Mouse (Mus musculus): Measurements from ENCODE around the gene Prkag1. TPM values are rescaled to one million over a fixed set of nuclear protein-coding genes. Genes with fewer than 3 reads are reported as not detected.

Gene Prkag1
- polyA plus RNA-seq, 1 experiment from 2014 or later: 47.4 TPM

DNA sequence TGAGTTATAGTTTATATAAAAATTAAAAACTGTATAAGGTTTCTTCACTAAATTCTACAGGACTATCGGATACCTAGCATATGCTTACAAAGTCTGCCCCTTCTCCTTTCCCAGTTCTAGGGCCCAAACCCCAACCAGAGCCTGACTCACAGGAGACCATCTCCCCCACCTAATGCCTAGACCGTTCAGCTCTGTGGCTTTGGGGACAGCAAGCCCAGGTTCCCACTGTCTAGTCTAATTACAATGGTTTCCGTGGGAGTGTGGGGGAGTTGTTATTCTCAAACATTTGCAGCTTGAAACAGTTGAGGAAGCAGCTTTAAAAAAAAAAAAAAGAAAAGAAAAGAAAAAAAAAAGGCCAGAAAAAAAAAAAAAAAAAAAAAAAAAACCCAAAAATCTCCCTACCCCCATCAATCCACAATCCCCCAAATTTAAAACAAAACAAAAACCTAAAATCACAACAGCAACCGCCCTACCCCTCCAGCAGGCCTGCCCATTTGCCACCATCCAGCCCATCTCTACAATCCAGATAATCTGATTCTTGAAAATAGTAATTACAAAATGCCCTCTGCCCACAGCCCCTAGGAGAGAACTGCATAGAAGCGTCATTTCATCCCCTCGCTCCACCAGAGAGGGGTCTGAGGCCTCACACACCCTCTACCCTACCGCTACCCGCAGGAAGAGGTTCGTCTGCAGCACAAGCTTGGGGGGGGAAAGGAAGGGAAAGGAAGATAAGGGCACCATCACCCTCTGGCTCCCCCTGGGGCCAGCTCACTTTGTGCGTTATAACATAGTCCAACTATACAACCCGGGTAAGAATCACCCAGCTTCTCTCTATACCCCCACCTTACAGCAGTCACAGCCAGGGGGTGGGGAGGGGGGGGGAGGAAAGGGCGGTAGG is 1.1 kb upstream of the Prkag1 start:
- H3K4me2 ChIP-seq (ENCODE audit: low read depth, low read length): peak overlapping the region; percentile 82
- WGBS (ENCODE audit: insufficient replicate concordance): 31% methylated on average over 12 of the region's 12 CpGs
- peaks cover 41% of the 10 kb centered on the region for H3K4me1 ChIP-seq (ENCODE audit: insufficient read depth)
- TF ChIP-seq CTCF (IDR thresholded peaks at IDR 0.05; ENCODE audit: low read depth) (peak; percentile 62), EP300 (IDR thresholded peaks at IDR 0.05; ENCODE audit: low read depth) (no peak)
- peak overlapping the region; percentile 99 for H3K27ac ChIP-seq (ENCODE audit: low read depth)
- no peaks in the 10 kb centered on the region for H3K27me3 ChIP-seq (ENCODE audit: insufficient read depth, low read length)
- peak overlapping the region; percentile 41; the same call in 1 of the 2 replicates for H3K9ac ChIP-seq (replicated peaks)
- H3K36me3 ChIP-seq (replicated peaks; ENCODE audit: insufficient read depth, low read length): peaks cover 50% of the 10 kb centered on the region
- ATAC-seq (no peak), DNase-seq (peak; percentile 69)
- H3K4me3 ChIP-seq (ENCODE audit: low read depth, low read length): peak overlapping the region; percentile 93
- no peaks in the 10 kb centered on the region for H3K9me3 ChIP-seq (ENCODE audit: low read length)

- DNase-seq (no peak), ATAC-seq (peak; percentile 39)
- Histone ChIP-seq H3K4me1 (ENCODE audit: insufficient read depth) (peaks cover 42% of the 10 kb centered on the region), H3K27me3 (ENCODE audit: insufficient read depth, low read length) (no peaks in the 10 kb centered on the region), H3K9ac (replicated peaks) (peak overlapping the region; percentile 90), H3K4me3 (ENCODE audit: low read depth, low read length) (peak overlapping the region; percentile 93), H3K4me2 (ENCODE audit: low read depth, low read length) (peak overlapping the region; percentile 82), H3K9me3 (ENCODE audit: low read length) (no peaks in the 10 kb centered on the region), H3K27ac (ENCODE audit: low read depth) (peak overlapping the region; percentile 99), H3K36me3 (replicated peaks; ENCODE audit: insufficient read depth, low read length) (peaks cover 43% of the 10 kb centered on the region)
- TF ChIP-seq CTCF (IDR thresholded peaks at IDR 0.05; ENCODE audit: low read depth) (no peak), EP300 (IDR thresholded peaks at IDR 0.05; ENCODE audit: low read depth) (no peak)
- WGBS (ENCODE audit: insufficient replicate concordance): 7% methylated on average over 9 of the region's 9 CpGs
These were observed 339 bp upstream of the Prkag1 start for GRCm38 (mm10) chr15:98831684-98832035.

- H3K27ac ChIP-seq (ENCODE audit: low read depth): peak overlapping the region; percentile 46
- DNase-seq: no peak
- H3K4me1 ChIP-seq (ENCODE audit: insufficient read depth): peaks cover 36% of the 10 kb centered on the region
- peak overlapping the region; percentile 54 for H3K4me2 ChIP-seq (ENCODE audit: low read depth, low read length)
- WGBS (ENCODE audit: insufficient replicate concordance): 57% methylated on average over 7 of the region's 7 CpGs
- no peak overlapping the region for H3K4me3 ChIP-seq (ENCODE audit: low read depth, low read length)
- TF ChIP-seq CTCF (IDR thresholded peaks at IDR 0.05; ENCODE audit: low read depth) (no peak), EP300 (IDR thresholded peaks at IDR 0.05; ENCODE audit: low read depth) (peak; percentile 95)
- H3K27me3 ChIP-seq (ENCODE audit: insufficient read depth, low read length): no peaks in the 10 kb centered on the region
- no peak overlapping the region; the same call in none of the 2 replicates for H3K9ac ChIP-seq (replicated peaks)
- peaks cover 41% of the 10 kb centered on the region for H3K36me3 ChIP-seq (replicated peaks; ENCODE audit: insufficient read depth, low read length)
- no peaks in the 10 kb centered on the region for H3K9me3 ChIP-seq (ENCODE audit: low read length)
- ATAC-seq: peak; percentile 11; the same call in 1 of the 2 replicates
These were observed 3.7 kb downstream of the Prkag1 start for GRCm38 (mm10) chr15:98827611-98828011.

DNA sequence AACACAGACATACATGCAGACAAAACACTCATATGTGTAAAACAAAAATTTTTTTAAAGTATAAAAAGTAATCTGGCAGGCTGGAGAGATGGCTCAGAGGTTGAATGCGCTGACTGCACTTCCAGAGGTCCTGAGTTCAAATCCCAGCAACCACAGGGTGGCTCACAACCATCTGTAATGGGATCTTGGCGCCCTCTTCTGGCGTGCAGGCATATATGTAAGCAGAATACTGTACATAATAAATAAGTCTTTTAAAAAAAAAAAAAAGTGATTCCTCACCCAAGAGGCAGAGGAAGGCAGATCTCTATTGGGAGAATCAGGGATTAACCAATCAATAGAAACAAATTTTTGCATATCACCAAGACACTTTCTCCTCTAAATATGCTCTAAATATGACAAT is 7.9 kb downstream of the Prkag1 start:
- Histone ChIP-seq H3K9me3 (ENCODE audit: low read length) (no peaks in the 10 kb centered on the region), H3K27ac (ENCODE audit: low read depth) (no peak overlapping the region), H3K9ac (replicated peaks) (no peak overlapping the region), H3K4me3 (ENCODE audit: low read depth, low read length) (no peak overlapping the region), H3K4me2 (ENCODE audit: low read depth, low read length) (no peak overlapping the region), H3K4me1 (ENCODE audit: insufficient read depth) (peaks cover 18% of the 10 kb centered on the region), H3K36me3 (replicated peaks; ENCODE audit: insufficient read depth, low read length) (peaks cover 66% of the 10 kb centered on the region), H3K27me3 (ENCODE audit: insufficient read depth, low read length) (no peaks in the 10 kb centered on the region)
- peak; percentile 46 for TF ChIP-seq CTCF (IDR thresholded peaks at IDR 0.05; ENCODE audit: low read depth)
- no peak for TF ChIP-seq EP300 (IDR thresholded peaks at IDR 0.05; ENCODE audit: low read depth)
- ATAC-seq (no peak), DNase-seq (peak; percentile 29)
- 80% methylated on average over 3 of the region's 3 CpGs for WGBS (ENCODE audit: insufficient replicate concordance)

- no peak for TF ChIP-seq EP300 (IDR thresholded peaks at IDR 0.05; ENCODE audit: low read depth)
- WGBS (ENCODE audit: insufficient replicate concordance): 85% methylated on average over 5 of the region's 5 CpGs
- Histone ChIP-seq H3K4me3 (ENCODE audit: low read depth, low read length) (no peak overlapping the region), H3K27ac (ENCODE audit: low read depth) (no peak overlapping the region), H3K9ac (replicated peaks) (no peak overlapping the region), H3K36me3 (replicated peaks; ENCODE audit: insufficient read depth, low read length) (peaks cover 61% of the 10 kb centered on the region), H3K4me2 (ENCODE audit: low read depth, low read length) (no peak overlapping the region), H3K9me3 (ENCODE audit: low read length) (no peaks in the 10 kb centered on the region), H3K27me3 (ENCODE audit: insufficient read depth, low read length) (no peaks in the 10 kb centered on the region), H3K4me1 (ENCODE audit: insufficient read depth) (peaks cover 6% of the 10 kb centered on the region; the same call in 1 of the 2 replicates)
- DNase-seq (no peak), ATAC-seq (no peak)
These were observed 9.2 kb downstream of the Prkag1 start for GRCm38 (mm10) chr15:98822147-98822546.

GRCm38 (mm10) chr15:98821403-98821802 is 9.9 kb downstream of the Prkag1 start:
- peak; percentile 43; the same call in 1 of the 2 replicates for ATAC-seq
- peak; percentile 58 for DNase-seq
- 69% methylated on average over 10 of the region's 10 CpGs for WGBS (ENCODE audit: insufficient replicate concordance)

More at GRCm38 (mm10) chr15:98821403-98821802, 9.9 kb downstream of the Prkag1 start:
- no peak overlapping the region for H3K9ac ChIP-seq (replicated peaks)
- H3K4me3 ChIP-seq (ENCODE audit: low read depth, low read length): no peak overlapping the region
- H3K4me2 ChIP-seq (ENCODE audit: low read depth, low read length): no peak overlapping the region
- peaks cover under 1% of the 10 kb centered on the region; the same call in 1 of the 2 replicates for H3K4me1 ChIP-seq (ENCODE audit: insufficient read depth)
- TF ChIP-seq EP300 (IDR thresholded peaks at IDR 0.05; ENCODE audit: low read depth) (no peak), CTCF (IDR thresholded peaks at IDR 0.05; ENCODE audit: low read depth) (peak; percentile 75)
- H3K36me3 ChIP-seq (replicated peaks; ENCODE audit: insufficient read depth, low read length): peaks cover 66% of the 10 kb centered on the region
- no peaks in the 10 kb centered on the region for H3K27me3 ChIP-seq (ENCODE audit: insufficient read depth, low read length)
- H3K9me3 ChIP-seq (ENCODE audit: low read length): no peaks in the 10 kb centered on the region
- no peak overlapping the region for H3K27ac ChIP-seq (ENCODE audit: low read depth)

Measured in liver, postnatal 0 days (tissue).